Mouse (Mus musculus) spleen, postnatal 10 days (tissue): Measurements from ENCODE around the gene Exd1.

Experiments
- DNase-seq, 2 experiments: peaks; one replicate each; pipeline ENCODE4 v3.0.0; 2021 to 2022; ENCODE audit warnings: low spot score in 2 of 2

Gene Exd1

DNA sequence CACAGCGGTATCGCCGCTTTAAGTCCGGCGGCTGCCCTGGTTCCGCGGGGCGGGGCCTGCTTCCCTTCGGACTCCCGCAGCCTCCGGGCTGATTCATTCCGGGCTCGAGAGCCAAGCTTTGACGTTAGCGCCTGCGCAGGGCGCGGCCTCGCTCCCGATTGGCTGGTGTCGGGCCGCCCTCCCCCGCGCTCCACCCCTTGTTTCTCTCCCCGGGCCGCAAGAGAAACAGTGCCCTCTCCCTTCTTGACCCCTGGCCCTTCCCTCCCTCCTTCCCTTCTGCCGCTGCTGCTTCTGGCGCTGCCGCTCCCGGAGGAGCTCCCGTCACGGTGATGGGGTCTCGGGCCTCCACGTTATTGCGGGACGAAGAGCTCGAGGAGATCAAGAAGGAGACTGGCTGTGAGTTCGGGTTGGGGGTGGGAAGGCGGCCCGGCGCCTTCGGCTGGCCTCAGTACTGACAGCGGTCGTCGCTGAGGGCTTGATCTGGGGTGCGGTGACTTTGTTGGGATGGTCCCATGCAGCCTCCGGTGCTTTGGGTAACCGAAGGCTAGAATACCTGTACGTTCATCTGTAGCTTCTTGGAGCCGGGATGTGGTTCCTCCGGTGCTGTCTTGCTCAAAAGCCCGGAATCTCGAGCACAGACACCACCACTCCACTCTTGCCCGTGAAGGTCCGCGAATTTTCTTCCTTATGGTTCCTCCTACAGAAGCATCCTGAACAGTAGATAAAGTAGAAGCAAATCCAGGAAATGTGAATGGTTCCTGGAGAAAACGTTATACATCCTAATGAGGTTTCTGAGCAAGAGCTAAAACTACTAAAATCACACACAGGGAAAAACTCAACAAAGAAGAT is at the start of gene Exd1, which contains the start of gene Chp1:
TSS of gene Exd1 (minus strand) at position 106 of the 849 bp plus-strand sequence.
TSS of gene Chp1 (plus strand) at position 176 of the 849 bp plus-strand sequence.
- DNase-seq, result peak; percentile 95 to 99

DNA sequence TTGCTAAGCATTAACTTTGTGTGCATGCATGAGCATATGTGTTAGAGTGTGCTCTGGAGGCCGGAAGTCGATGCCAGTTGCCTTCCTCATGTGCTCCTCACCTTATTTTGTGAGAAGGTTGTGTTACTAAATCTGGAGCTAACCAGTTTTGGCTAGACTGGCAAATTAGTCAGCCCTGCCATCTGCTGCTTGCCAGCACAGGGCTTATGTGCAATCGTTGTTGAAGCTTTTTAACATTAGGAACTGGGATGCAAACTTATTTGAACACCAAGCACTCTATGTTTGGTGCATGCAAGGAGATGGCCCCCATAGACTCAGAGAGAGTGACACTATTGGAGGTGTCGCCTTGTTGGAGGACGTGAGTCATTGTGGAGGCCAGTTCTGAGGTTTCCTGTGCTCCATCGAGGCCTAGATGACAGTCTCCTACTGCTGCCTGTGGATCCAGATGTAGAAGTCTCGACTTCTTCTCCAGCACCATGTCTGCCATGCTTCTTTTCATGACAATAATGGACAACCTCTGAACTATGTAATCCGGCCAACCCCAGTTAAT is 49.4 kb upstream of the Exd1 start:
- DNase-seq, result no peak

DNA sequence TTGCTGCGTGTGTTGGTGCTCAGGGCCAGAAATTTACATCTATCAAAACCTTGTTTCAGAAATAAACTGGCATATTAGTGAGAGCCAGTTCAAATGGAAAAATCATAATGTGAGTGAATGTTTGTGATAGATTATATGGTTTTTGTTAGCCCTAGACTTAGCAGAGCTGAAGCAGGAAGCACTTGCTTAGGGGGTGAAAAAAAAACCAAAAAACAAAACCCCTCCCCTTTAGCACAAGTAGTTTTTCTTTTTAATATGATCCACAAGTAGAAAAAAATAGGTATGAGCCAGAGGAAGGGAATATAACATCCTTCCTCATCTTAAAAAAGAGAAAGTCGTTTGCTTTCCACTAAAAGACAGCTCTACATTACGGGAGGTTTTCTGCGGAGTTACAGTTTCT is 47.9 kb upstream of the Exd1 start:
- DNase-seq, result no peak

DNA sequence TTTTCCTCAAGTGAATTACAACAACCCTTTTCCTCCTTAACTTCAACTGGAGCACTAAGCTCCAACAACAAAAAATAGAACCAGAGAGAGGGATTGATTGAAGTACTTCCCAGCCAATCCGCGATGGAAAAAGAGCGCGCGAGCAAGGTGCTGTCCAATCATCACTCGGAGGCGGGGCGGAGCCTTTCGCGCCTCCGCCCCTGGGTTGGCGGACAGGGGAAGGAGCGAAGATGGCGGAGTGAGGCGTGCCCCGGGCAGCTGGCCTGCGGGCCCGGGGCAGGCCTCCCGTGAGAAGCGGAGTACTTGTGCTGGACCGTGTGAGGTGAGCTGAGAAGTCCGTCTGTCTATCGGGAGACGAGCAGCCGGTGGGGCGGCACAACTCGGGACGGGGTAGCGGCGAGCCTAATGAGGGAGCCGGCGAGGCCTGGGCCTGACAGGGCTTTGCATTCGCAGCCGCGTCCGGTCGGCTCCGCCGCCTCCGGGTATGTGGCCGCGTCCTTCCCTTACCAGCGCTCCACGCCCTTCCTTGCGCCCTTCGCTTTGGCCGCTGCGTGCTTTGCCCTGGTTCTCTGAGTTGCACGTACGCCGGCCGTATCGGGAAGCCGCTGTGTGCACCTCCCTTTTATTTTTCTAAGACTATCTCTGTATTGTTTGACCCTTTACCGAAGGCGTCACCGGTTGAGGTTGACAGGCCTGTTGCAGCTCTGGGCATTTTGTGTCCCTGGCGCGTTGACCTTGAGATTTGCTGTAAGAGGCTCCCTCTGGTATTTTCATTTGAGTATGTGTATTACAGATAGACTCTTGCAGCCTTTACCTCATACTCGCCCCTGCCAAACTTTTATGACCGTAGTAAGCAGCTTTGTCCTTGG is 46.9 kb upstream of the Exd1 start:
- DNase-seq, result peak; percentile 97 to 98

DNA sequence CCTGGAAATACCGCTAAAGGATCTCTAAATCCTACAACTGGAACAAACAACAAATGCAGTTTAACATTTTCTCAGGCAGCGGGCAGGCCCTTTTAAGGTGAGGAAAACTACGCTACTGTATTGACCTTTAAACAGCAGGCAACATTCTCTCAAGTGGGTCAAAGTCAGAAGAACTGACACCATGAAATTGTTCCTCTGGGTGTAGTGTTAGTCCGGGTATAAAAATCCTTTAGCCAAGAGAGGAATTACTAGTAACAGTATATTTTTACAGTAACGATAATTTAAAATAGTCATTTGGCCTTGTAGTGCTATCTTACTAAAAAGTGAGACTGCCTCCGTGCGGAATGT is 46.3 kb upstream of the Exd1 start:
- no peak for DNase-seq

GRCm38 (mm10) chr2:119591247-119591646 is 43.8 kb upstream of the Exd1 start:
- DNase-seq, result peak in 1 of 2 experiments; percentile 44

DNA sequence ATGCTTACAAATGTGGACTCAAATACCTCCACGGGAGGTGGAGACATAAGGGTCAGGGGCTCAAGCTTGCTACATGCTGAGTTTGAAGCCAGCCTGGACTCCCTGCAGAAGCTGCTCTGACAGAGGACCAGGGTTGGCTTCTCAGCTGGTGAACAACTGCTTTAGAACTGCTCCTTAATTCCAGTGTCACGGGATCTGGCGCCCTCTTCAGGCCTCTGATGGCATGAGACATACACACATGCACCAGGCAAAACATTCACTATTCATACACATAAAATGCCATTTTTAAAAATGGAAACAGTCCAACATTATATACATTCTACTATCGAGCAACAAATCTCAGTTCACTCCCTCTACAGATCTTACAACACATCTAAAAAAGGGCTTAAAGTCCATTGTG is 40.0 kb upstream of the Exd1 start:
- DNase-seq, result peak; percentile 68 to 88

DNA sequence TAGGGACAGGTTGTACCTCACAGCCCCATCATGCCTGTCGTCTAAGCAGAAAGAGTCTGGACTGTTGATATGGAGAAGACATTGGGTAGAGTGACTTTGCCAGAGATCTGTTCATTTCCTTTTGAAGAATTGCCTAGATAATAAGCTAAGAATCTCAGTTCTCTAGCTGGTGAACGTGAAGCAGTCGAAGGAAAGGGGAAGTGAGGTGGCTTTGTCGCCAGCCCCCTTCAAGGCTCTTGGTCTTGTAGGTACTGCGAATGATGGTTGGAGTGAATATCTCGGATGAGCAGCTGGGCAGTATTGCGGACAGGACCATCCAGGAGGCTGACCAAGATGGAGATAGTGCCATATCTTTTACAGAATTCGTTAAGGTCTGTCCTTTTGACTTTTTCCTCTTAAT is 36.9 kb upstream of the Exd1 start:
- DNase-seq, result no peak

GRCm38 (mm10) chr2:119583439-119583838 is 36.0 kb upstream of the Exd1 start:
- DNase-seq, result no peak

DNA sequence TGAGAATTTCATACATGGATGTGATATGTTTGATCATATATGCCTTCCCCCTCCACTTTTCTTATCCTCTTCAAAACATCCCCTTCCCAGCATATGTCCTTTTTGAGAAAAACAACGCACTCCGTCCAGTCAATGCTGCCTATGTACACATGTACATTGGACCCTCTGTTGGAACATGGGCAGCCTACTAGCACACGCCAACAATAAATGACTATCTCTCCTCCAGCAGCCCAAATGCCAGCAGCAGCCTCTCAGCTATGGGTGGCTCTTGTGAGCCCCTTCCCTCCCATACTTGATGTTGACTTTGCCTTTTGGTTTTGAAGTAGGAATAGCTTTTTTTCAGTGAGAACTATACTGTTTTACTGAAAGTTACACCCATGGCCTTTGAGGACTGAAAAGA is 34.1 kb upstream of the Exd1 start:
- no peak for DNase-seq

GRCm38 (mm10) chr2:119572471-119572870 is 25.0 kb upstream of the Exd1 start:
- no peak for DNase-seq

DNA sequence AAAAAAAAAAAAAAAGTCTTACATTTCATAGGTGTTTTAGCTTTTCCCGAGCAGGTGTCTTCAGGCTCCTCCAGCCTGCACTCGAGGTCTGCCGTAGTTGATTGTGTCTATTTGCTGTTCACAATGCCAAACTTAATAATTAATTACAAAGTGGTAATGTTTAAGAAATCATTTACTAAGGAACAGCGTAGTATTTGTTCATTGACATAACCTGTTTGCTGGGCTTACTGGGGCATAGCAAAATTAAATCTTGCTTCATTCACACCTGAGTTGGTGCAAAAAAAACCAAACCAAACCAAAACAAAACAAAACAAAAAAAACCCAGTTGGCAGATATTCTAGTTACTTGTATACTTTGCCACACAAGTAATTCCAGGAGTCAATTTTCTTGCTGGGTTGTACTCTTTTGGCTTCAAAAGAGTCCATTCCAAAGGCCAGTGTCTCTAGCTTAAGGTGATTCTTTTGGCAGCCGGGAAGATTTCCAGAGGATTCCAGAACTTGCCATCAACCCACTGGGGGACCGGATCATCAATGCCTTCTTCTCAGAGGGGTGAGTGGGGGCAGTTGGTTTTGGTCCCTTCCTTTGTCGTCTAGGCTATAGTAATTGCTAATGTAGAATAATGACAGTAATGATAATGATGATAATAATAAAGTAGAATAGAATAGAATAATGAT is 18.9 kb upstream of the Exd1 start:
- no peak for DNase-seq

- no peak for DNase-seq
These were observed 17.9 kb upstream of the Exd1 start for GRCm38 (mm10) chr2:119565284-119565683.

DNA sequence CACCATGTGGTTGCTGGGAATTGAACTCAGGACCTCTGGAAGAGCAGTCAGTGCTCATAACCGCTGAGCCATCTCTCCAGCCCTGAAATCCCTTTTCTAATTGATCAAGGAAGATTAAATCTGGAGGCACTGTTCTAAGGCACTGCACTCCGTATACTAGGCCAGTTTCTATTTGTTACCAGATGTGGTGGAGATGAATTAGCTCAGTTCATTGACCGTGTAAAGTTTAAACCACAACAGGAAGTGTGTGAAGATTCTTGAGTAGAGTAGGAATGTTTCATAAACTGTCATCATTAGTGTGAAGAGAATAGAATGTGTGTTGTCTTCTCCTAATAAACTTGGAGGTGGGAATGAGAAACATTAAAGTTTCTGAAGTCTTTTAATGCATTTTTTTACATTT is 14.4 kb upstream of the Exd1 start:
- no peak for DNase-seq

- peak; percentile 7 to 20 for DNase-seq
These were observed 11.4 kb upstream of the Exd1 start for GRCm38 (mm10) chr2:119558737-119559340.

DNA sequence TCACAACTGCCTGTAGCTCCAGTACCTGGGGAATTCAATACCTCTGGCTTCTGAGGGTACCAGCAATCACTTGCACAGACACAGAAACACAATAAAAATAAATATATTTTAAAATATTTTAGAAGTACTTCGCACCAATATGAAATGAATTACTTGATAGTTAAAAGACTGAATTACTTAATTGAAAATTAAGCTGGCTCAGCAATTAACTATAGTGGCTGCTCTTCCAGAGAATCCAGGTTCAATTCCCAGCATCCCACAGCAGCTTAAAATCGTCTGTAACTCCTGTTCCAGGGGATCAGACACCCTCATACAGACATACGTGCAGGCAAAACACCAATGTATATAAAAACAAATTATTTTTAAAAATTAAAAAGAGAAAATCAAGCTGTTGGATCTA is 10.6 kb upstream of the Exd1 start:
- no peak for DNase-seq

DNA sequence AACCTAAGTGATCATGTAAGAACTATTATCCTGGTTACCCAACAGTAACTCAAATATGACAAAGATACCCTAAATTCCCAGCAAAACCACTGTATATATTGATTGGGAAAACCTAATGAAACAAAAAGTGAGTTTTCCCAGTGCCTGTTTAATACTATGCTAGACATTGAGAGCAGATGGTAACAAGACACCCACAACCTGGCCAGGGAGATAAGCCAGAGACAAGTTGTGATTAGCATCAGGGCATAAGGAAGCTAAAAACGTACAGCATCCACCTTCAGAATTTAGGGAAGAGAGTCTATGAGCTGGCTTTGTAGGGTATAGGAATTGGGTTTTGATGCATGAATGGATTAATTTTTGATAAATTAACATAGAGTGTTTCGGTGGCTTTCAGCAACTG is 2.3 kb upstream of the Exd1 start:
- DNase-seq, result no peak

- DNase-seq, result no peak
These were observed 1.3 kb upstream of the Exd1 start for GRCm38 (mm10) chr2:119548691-119549090.

DNA sequence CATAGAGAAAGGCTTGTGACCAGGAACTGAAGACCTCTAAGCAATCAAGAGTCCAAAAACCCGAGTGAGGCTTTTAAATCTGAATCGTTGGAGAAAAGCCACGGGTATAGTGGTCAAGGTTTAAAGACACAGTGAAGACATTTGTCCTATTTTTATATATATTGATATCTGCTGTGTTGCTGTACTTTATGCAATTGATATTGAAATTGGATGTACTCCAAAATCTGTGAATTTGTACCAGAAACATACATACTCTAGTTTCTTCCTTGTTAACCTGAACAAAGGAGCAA is 889 bp upstream of the Exd1 start:
- no peak for DNase-seq

GRCm38 (mm10) chr2:119546848-119547521 is 442 bp downstream of the Exd1 start:
- DNase-seq, result peak; percentile 81 to 92

GRCm38 (mm10) chr2:119543656-119544055 is 3.8 kb downstream of the Exd1 start:
- no peak for DNase-seq
